ENCODE assay signal across 8 mouse cellular contexts in genomic region chr13:3665308-3665723, GRCm38 (mm10). TPM values are rescaled to one million over a fixed set of nuclear protein-coding genes. Genes with fewer than 3 reads are reported as not detected.
A peak's percentile ranks its signal among the peaks of the same experiment; 100 is the strongest.
DNase-seq lines count a peak whose midpoint lies in the region; ATAC-seq and TF ChIP-seq lines count a peak whose summit lies in the region.

No protein-coding gene starts in this region.

- peak overlapping the region; percentile 29; the same call in 1 of the 2 replicates for H3K4me3 ChIP-seq in heart, embryonic 13.5 days
- peak overlapping the region; percentile 4; the same call in 1 of the 2 replicates for H3K4me3 ChIP-seq in kidney, embryonic 16.5 days (ENCODE audit: low read length)
- no peak overlapping the region for H3K4me3 ChIP-seq in liver, adult 2 months (ENCODE audit: insufficient read depth, low read depth, low read length)

- peak; percentile 74 for ATAC-seq in erythroid progenitor cell, adult 5-6 weeks (replicated peaks; ENCODE audit: low FRiP score, poor library complexity, severe bottlenecking)
- no peak for ATAC-seq in heart, embryonic 13.5 days (ENCODE audit: extremely low read depth, insufficient number of reproducible peaks, low FRiP score, low TSS enrichment)
- ATAC-seq in kidney, embryonic 16.5 days (ENCODE audit: low FRiP score, low TSS enrichment): peak; percentile 84
- peak; percentile 57; the same call in 1 of the 2 replicates for ATAC-seq in monocyte, adult 5-6 weeks (replicated peaks; ENCODE audit: insufficient number of reproducible peaks, low FRiP score, low TSS enrichment, poor library complexity, severe bottlenecking)

- no peaks in the 10 kb centered on the region; the same call in 1 of the 2 replicates for H3K4me1 ChIP-seq in heart, embryonic 13.5 days
- H3K4me1 ChIP-seq in kidney, embryonic 16.5 days (ENCODE audit: insufficient read depth, low read length): 0 out of 2 replicates have a peak, but pooled peaks cover 2% of the 10 kb centered on the region
- peaks cover 9% of the 10 kb centered on the region for H3K4me1 ChIP-seq in liver, adult 2 months (ENCODE audit: control insufficient read depth, insufficient read depth, low read length)

- no peaks in the 10 kb centered on the region for H3K79me2 ChIP-seq in liver, adult 2 months (ENCODE audit: control insufficient read depth, insufficient read depth, low read length)

- H3K27ac ChIP-seq in heart, embryonic 13.5 days (replicated peaks): no peak overlapping the region
- no peak overlapping the region for H3K27ac ChIP-seq in kidney, embryonic 16.5 days (ENCODE audit: low read length)
- no peak overlapping the region for H3K27ac ChIP-seq in liver, adult 2 months (replicated peaks; ENCODE audit: insufficient read depth, low read depth, low read length)

- H3K9ac ChIP-seq in heart, embryonic 13.5 days: 0 out of 2 replicates have a peak overlapping the region, but pooled peaks have one; percentile 42
- H3K9ac ChIP-seq in kidney, embryonic 16.5 days (replicated peaks; ENCODE audit: low read length): no peak overlapping the region
- H3K9ac ChIP-seq in liver, adult 2 months (ENCODE audit: low read depth, low read length): 0 out of 2 replicates have a peak overlapping the region, but pooled peaks have one; percentile 36

- no peaks in the 10 kb centered on the region for H3K36me3 ChIP-seq in heart, embryonic 13.5 days
- H3K36me3 ChIP-seq in kidney, embryonic 16.5 days (ENCODE audit: insufficient read depth, low read length): no peaks in the 10 kb centered on the region
- no peaks in the 10 kb centered on the region for H3K36me3 ChIP-seq in liver, adult 2 months (ENCODE audit: control insufficient read depth, insufficient read depth, low read length)

- WGBS in heart, embryonic 13.5 days: 8% methylated on average over 5 of the region's 5 CpGs
- WGBS in kidney, embryonic 16.5 days: 9% methylated on average over 5 of the region's 5 CpGs
- WGBS in liver, adult 2 months: 8% methylated on average over 5 of the region's 5 CpGs

- H3K4me2 ChIP-seq in heart, embryonic 13.5 days: peak overlapping the region; percentile 53
- H3K4me2 ChIP-seq in kidney, embryonic 16.5 days (replicated peaks; ENCODE audit: low read depth, low read length): peak overlapping the region; percentile 35

- no peaks in the 10 kb centered on the region for H3K27me3 ChIP-seq in heart, embryonic 13.5 days (replicated peaks)
- no peaks in the 10 kb centered on the region for H3K27me3 ChIP-seq in kidney, embryonic 16.5 days (ENCODE audit: insufficient read depth, low read length)
- H3K27me3 ChIP-seq in liver, adult 2 months (ENCODE audit: control insufficient read depth, insufficient read depth, low read length): no peaks in the 10 kb centered on the region

- no peaks in the 10 kb centered on the region for H3K9me3 ChIP-seq in heart, embryonic 13.5 days
- no peaks in the 10 kb centered on the region for H3K9me3 ChIP-seq in kidney, embryonic 16.5 days (ENCODE audit: low read length)

- TF ChIP-seq CTCF in brain, embryonic 14.5 days (IDR thresholded peaks at IDR 0.05; ENCODE audit: borderline replicate concordance, extremely low read depth, insufficient read depth, insufficient read length): peak; percentile 76
- TF ChIP-seq CTCF in liver, adult 2 months (IDR thresholded peaks at IDR 0.05; ENCODE audit: low read depth, low read length): peak; percentile 76

- TF ChIP-seq POLR2A in brain, embryonic 14.5 days (IDR thresholded peaks at IDR 0.05; ENCODE audit: borderline replicate concordance, extremely low read depth, insufficient read depth, insufficient read length, poor library complexity, severe bottlenecking): no peak
- no peak for TF ChIP-seq POLR2A in liver, adult 2 months (IDR thresholded peaks at IDR 0.05; ENCODE audit: extremely low read depth, insufficient read depth, low read length)

- peak; percentile 58 for DNase-seq in CD4-positive helper T cell, adult 2 months (ENCODE audit: low read depth, low spot score)
- DNase-seq in brain, embryonic 14.5 days (ENCODE audit: low read depth): peak; percentile 80
- peak; percentile 66 for DNase-seq in liver, adult 2 months (ENCODE audit: extremely low read depth, low read depth, low spot score)
- peak; percentile 12 to 54 for DNase-seq in spleen, postnatal 14 days (ENCODE audit: low spot score in 2 of 2)

RNA-seq across cellular contexts. Expression of gene Asb13, which starts 31.5 kb away (rescaled TPM):
- 16.7 and 18.0 TPM in 2 replicates for polyA plus RNA-seq in brain, embryonic 14.5 days (2012; rRNA removed)
- total RNA-seq in erythroid progenitor cell, adult 5-6 weeks (2015; ENCODE audit: low replicate concordance): 1.8 and 6.7 TPM in 2 replicates
- 0.39 and 6.2 TPM in 2 replicates for total RNA-seq in erythroid progenitor cell, adult 5-6 weeks (2017; ENCODE audit: low replicate concordance)
- polyA plus RNA-seq in heart, embryonic 13.5 days (2015; fragmentation: Nextera tagmentation; extraction: Ambion mirVana): 4.1 and 5.9 TPM in 2 replicates
- polyA plus RNA-seq in kidney, embryonic 16.5 days (2015; fragmentation: Nextera tagmentation; extraction: Ambion mirVana): 16.0 and 19.8 TPM in 2 replicates
- 14.7 and 19.0 TPM in 2 replicates for total RNA-seq in liver, adult 2 months (2014; rRNA removed)
- polyA plus RNA-seq in liver, adult 2 months (2012; rRNA removed): 34.9 and 35.2 TPM in 2 replicates
- total RNA-seq in monocyte, adult 5-6 weeks (2017): 11.3 to 47.5 TPM (median 22.3 TPM) in 3 replicates

RNA-seq across cellular contexts. Expression of gene Fam208b, which starts 54.4 kb away (rescaled TPM):
- polyA plus RNA-seq in brain, embryonic 14.5 days (2012; rRNA removed): 28.6 and 31.1 TPM in 2 replicates
- 21.6 and 53.7 TPM in 2 replicates for total RNA-seq in erythroid progenitor cell, adult 5-6 weeks (2015; ENCODE audit: low replicate concordance)
- total RNA-seq in erythroid progenitor cell, adult 5-6 weeks (2017; ENCODE audit: low replicate concordance): 16.7 and 23.0 TPM in 2 replicates
- 7.8 and 9.3 TPM in 2 replicates for polyA plus RNA-seq in heart, embryonic 13.5 days (2015; fragmentation: Nextera tagmentation; extraction: Ambion mirVana)
- 12.7 and 15.5 TPM in 2 replicates for polyA plus RNA-seq in kidney, embryonic 16.5 days (2015; fragmentation: Nextera tagmentation; extraction: Ambion mirVana)
- total RNA-seq in liver, adult 2 months (2014; rRNA removed): 10.8 and 12.2 TPM in 2 replicates
- 0.90 and 1.5 TPM in 2 replicates for polyA plus RNA-seq in liver, adult 2 months (2012; rRNA removed)
- total RNA-seq in monocyte, adult 5-6 weeks (2017): 40.1 to 94.3 TPM (median 40.6 TPM) in 3 replicates
